In the genomic region with DNA sequence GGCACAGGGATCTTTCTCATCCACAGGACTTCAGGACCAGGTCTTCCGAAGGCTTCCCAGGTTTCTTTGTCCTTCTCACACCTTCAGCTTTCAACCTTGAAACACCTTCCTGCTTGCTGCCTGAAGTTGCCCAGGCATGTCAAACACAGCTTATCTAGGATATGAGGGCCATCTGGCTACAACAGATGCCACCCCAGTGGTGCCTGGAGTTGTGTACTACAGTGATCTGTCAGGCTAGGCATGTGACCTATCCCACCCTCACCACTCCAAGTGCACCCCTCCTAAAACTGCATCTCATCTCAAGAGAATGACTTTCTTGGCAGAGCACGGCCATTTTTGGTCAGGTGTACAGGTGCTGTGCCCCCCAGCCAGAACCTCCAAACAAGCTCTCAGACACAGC, we compare ENCODE assay signal across 13 mouse cellular contexts. TPM values are rescaled to one million over a fixed set of nuclear protein-coding genes. Genes with fewer than 3 reads are reported as not detected.
DNase-seq lines count a peak whose midpoint lies in the region; ATAC-seq and TF ChIP-seq lines count a peak whose summit lies in the region.
"Had no signal": no experiment of that assay in that cellular context is flagged by ENCODE, and none has a peak within 500 bp of the region (broad histone marks: within the 10 kb centered on the region; RNA-seq: fewer than 3 reads in every experiment).

No protein-coding gene starts in this region.

- TF ChIP-seq EP300 in stomach, postnatal 0 days (optimal IDR thresholded peaks at IDR 0.05) = no peak

- no peaks in the 10 kb centered on the region for H3K27me3 ChIP-seq in heart, embryonic 12.5 days (replicated peaks)
- no peaks in the 10 kb centered on the region for H3K27me3 ChIP-seq in stomach, embryonic 14.5 days (ENCODE audit: control insufficient read depth, insufficient read depth, low read length)
- no peaks in the 10 kb centered on the region for H3K27me3 ChIP-seq in stomach, postnatal 0 days (ENCODE audit: control insufficient read depth, insufficient read depth, low read length)
- no peaks in the 10 kb centered on the region for H3K27me3 ChIP-seq in liver, embryonic 11.5 days (replicated peaks; ENCODE audit: control insufficient read depth, insufficient read depth, low read length)
- no peaks in the 10 kb centered on the region for H3K27me3 ChIP-seq in stomach, embryonic 16.5 days (ENCODE audit: control insufficient read depth, insufficient read depth, low read length)
- H3K27me3 ChIP-seq: midbrain, embryonic 15.5 days had no signal

- no peak overlapping the region for H3K27ac ChIP-seq in heart, embryonic 12.5 days (ENCODE audit: poor library complexity, severe bottlenecking)
- H3K27ac ChIP-seq in stomach, embryonic 14.5 days (ENCODE audit: low read length) = no peak overlapping the region
- H3K27ac ChIP-seq in stomach, postnatal 0 days (replicated peaks) = no peak overlapping the region
- H3K27ac ChIP-seq in liver, embryonic 11.5 days (ENCODE audit: low read depth, low read length) = peak overlapping the region; percentile 33; the same call in 1 of the 2 replicates
- H3K27ac ChIP-seq in stomach, embryonic 16.5 days (ENCODE audit: low read length) = no peak overlapping the region
- H3K27ac ChIP-seq in gastrocnemius, adult 2 months = no peak overlapping the region
- H3K27ac ChIP-seq: midbrain, embryonic 15.5 days had no signal

- WGBS in heart, embryonic 12.5 days = 80% methylated on average over 2 of the region's 2 CpGs
- WGBS in stomach, embryonic 14.5 days = 84% methylated on average over 2 of the region's 2 CpGs
- WGBS in stomach, postnatal 0 days = 89% methylated on average over 2 of the region's 2 CpGs
- WGBS in liver, embryonic 11.5 days = 81% methylated on average over 2 of the region's 2 CpGs
- 92% methylated on average over 2 of the region's 2 CpGs for WGBS in stomach, embryonic 16.5 days

- H3K4me1 ChIP-seq in heart, embryonic 12.5 days (replicated peaks) = peaks cover 18% of the 10 kb centered on the region; the same call in 1 of the 2 replicates
- H3K4me1 ChIP-seq in stomach, embryonic 14.5 days (ENCODE audit: control insufficient read depth, insufficient read depth, low read length) = no peaks in the 10 kb centered on the region
- no peaks in the 10 kb centered on the region for H3K4me1 ChIP-seq in stomach, postnatal 0 days (replicated peaks; ENCODE audit: control insufficient read depth, insufficient read depth)
- H3K4me1 ChIP-seq in liver, embryonic 11.5 days (replicated peaks; ENCODE audit: control insufficient read depth, insufficient read depth, low read length) = peaks cover 34% of the 10 kb centered on the region
- no peaks in the 10 kb centered on the region for H3K4me1 ChIP-seq in stomach, embryonic 16.5 days (ENCODE audit: control insufficient read depth, insufficient read depth, low read length)
- H3K4me1 ChIP-seq: midbrain, embryonic 15.5 days had no signal

- ATAC-seq in heart, embryonic 12.5 days (ENCODE audit: insufficient number of reproducible peaks, low FRiP score) = peak; percentile 75
- ATAC-seq in stomach, embryonic 14.5 days (ENCODE audit: insufficient number of reproducible peaks, insufficient read depth, low FRiP score, low read depth) = peak; percentile 75; the same call in 1 of the 2 replicates
- ATAC-seq in stomach, postnatal 0 days (ENCODE audit: low FRiP score, low TSS enrichment) = no peak
- ATAC-seq in liver, embryonic 11.5 days (replicated peaks; ENCODE audit: low FRiP score) = peak; percentile 87
- ATAC-seq in stomach, embryonic 16.5 days (ENCODE audit: insufficient read depth, low FRiP score) = peak; percentile 70; the same call in 1 of the 2 replicates
- ATAC-seq: activated CD4-positive, CD25-positive, alpha-beta regulatory T cell, adult 4 months; midbrain, embryonic 15.5 days had no signal

- H3K9me3 ChIP-seq in heart, embryonic 12.5 days (replicated peaks) = no peaks in the 10 kb centered on the region
- no peaks in the 10 kb centered on the region for H3K9me3 ChIP-seq in stomach, embryonic 14.5 days (ENCODE audit: control insufficient read depth, low read depth, low read length)
- no peaks in the 10 kb centered on the region for H3K9me3 ChIP-seq in stomach, postnatal 0 days (ENCODE audit: control insufficient read depth, low read length)
- H3K9me3 ChIP-seq in liver, embryonic 11.5 days (ENCODE audit: control insufficient read depth, low read length) = no peaks in the 10 kb centered on the region
- H3K9me3 ChIP-seq in stomach, embryonic 16.5 days (replicated peaks; ENCODE audit: control insufficient read depth, low read length) = no peaks in the 10 kb centered on the region
- H3K9me3 ChIP-seq: midbrain, embryonic 15.5 days had no signal

- H3K4me2 ChIP-seq in heart, embryonic 12.5 days = no peak overlapping the region
- no peak overlapping the region for H3K4me2 ChIP-seq in stomach, embryonic 14.5 days (replicated peaks; ENCODE audit: low read depth, low read length)
- H3K4me2 ChIP-seq in stomach, postnatal 0 days (replicated peaks; ENCODE audit: low read depth) = no peak overlapping the region
- H3K4me2 ChIP-seq in liver, embryonic 11.5 days = no peak overlapping the region
- H3K4me2 ChIP-seq in stomach, embryonic 16.5 days (ENCODE audit: low read depth, low read length) = no peak overlapping the region
- H3K4me2 ChIP-seq: midbrain, embryonic 15.5 days had no signal

- intact Hi-C loops in gastrocnemius, adult 2 months (cut with DNase I) = no loop called here

- no peak overlapping the region for H3K4me3 ChIP-seq in heart, embryonic 12.5 days
- H3K4me3 ChIP-seq in stomach, embryonic 14.5 days (ENCODE audit: low read depth, low read length) = no peak overlapping the region
- no peak overlapping the region for H3K4me3 ChIP-seq in stomach, postnatal 0 days (ENCODE audit: low read depth, low read length)
- no peak overlapping the region for H3K4me3 ChIP-seq in liver, embryonic 11.5 days (ENCODE audit: low read depth, low read length)
- H3K4me3 ChIP-seq in stomach, embryonic 16.5 days (replicated peaks; ENCODE audit: low read length) = no peak overlapping the region
- no peak overlapping the region for H3K4me3 ChIP-seq in gastrocnemius, adult 2 months
- H3K4me3 ChIP-seq: midbrain, embryonic 15.5 days had no signal

- DNase-seq in heart, adult 8-10 months (ENCODE audit: low spot score) = no peak
- no peak for DNase-seq in stomach, postnatal 0 days (ENCODE audit: low spot score)
- no peak for DNase-seq in liver, embryonic 11.5 days (ENCODE audit: low spot score)
- no peak for DNase-seq in left cerebral cortex, adult 9 months (ENCODE audit: low spot score in 2 of 2)
- no peak for DNase-seq in gastrocnemius, adult 2 months
- DNase-seq: kidney, adult 18-20 months had no signal

- no peak overlapping the region for H3K9ac ChIP-seq in heart, embryonic 12.5 days
- no peak overlapping the region for H3K9ac ChIP-seq in stomach, embryonic 14.5 days (replicated peaks; ENCODE audit: low read depth, low read length)
- no peak overlapping the region for H3K9ac ChIP-seq in stomach, postnatal 0 days (ENCODE audit: low read length)
- peak overlapping the region; percentile 21; the same call in 1 of the 2 replicates for H3K9ac ChIP-seq in liver, embryonic 11.5 days (ENCODE audit: low read depth, low read length)
- H3K9ac ChIP-seq in stomach, embryonic 16.5 days (ENCODE audit: low read length) = no peak overlapping the region
- H3K9ac ChIP-seq: midbrain, embryonic 15.5 days had no signal

- peaks cover 93% of the 10 kb centered on the region for H3K36me3 ChIP-seq in heart, embryonic 12.5 days
- peaks cover 87% of the 10 kb centered on the region for H3K36me3 ChIP-seq in stomach, embryonic 14.5 days (ENCODE audit: control insufficient read depth, insufficient read depth, low read length)
- peaks cover 52% of the 10 kb centered on the region for H3K36me3 ChIP-seq in stomach, postnatal 0 days (ENCODE audit: control insufficient read depth, insufficient read depth, low read length)
- peaks cover 43% of the 10 kb centered on the region for H3K36me3 ChIP-seq in liver, embryonic 11.5 days (ENCODE audit: control insufficient read depth, insufficient read depth, low read length)
- peaks cover 33% of the 10 kb centered on the region for H3K36me3 ChIP-seq in stomach, embryonic 16.5 days (ENCODE audit: control insufficient read depth, insufficient read depth, low read length)

- TF ChIP-seq CTCF in stomach, postnatal 0 days (IDR thresholded peaks at IDR 0.05; ENCODE audit: low read depth) = no peak
- TF ChIP-seq CTCF in gastrocnemius, adult 2 months (IDR thresholded peaks at IDR 0.05) = no peak

RNA-seq across cellular contexts. Expression of a gene that starts 8.2 kb away (rescaled TPM):
- polyA plus RNA-seq in heart, embryonic 12.5 days (2016; fragmentation: Nextera tagmentation; extraction: Ambion mirVana) = 455 and 459 TPM in 2 replicates
- total RNA-seq in heart, adult 8-10 months (2022) = 1 to 10 TPM in 2 of 4 experiments, under 1 TPM in 2; 0.47 to 2.7 (median 1.4) TPM
- polyA plus RNA-seq in stomach, embryonic 14.5 days (2014; fragmentation: Nextera tagmentation; extraction: Ambion mirVana) = 396 and 433 TPM in 2 replicates
- polyA plus RNA-seq in stomach, postnatal 0 days (2015; fragmentation: Nextera tagmentation; extraction: Ambion mirVana) = 74.1 and 104 TPM in 2 replicates
- 482 and 522 TPM in 2 replicates for polyA plus RNA-seq in liver, embryonic 11.5 days (2014; fragmentation: Nextera tagmentation; extraction: Ambion mirVana)
- 332 and 335 TPM in 2 replicates for polyA plus RNA-seq in stomach, embryonic 16.5 days (2015; fragmentation: Nextera tagmentation; extraction: Ambion mirVana)
- under 1 TPM; 0.20 to 0.33 TPM for total RNA-seq in gastrocnemius, adult 2 months (2021)

RNA-seq across cellular contexts. Expression of a gene that starts 15.7 kb away (rescaled TPM):
- 62.9 and 71.0 TPM in 2 replicates for polyA plus RNA-seq in heart, embryonic 12.5 days (2016; fragmentation: Nextera tagmentation; extraction: Ambion mirVana)
- total RNA-seq in heart, adult 8-10 months (2022) = 10 to 100 TPM; 20.4 to 28.2 (median 26.9) TPM
- 64.0 and 69.8 TPM in 2 replicates for polyA plus RNA-seq in stomach, embryonic 14.5 days (2014; fragmentation: Nextera tagmentation; extraction: Ambion mirVana)
- 38.0 and 39.1 TPM in 2 replicates for polyA plus RNA-seq in stomach, postnatal 0 days (2015; fragmentation: Nextera tagmentation; extraction: Ambion mirVana)
- 50.3 and 50.5 TPM in 2 replicates for polyA plus RNA-seq in liver, embryonic 11.5 days (2014; fragmentation: Nextera tagmentation; extraction: Ambion mirVana)
- polyA plus RNA-seq in stomach, embryonic 16.5 days (2015; fragmentation: Nextera tagmentation; extraction: Ambion mirVana) = 58.0 and 58.3 TPM in 2 replicates
- 10 to 100 TPM; 18.5 to 19.4 TPM for total RNA-seq in gastrocnemius, adult 2 months (2021)

RNA-seq across cellular contexts. Expression of a gene that starts 15.8 kb away (rescaled TPM):
- polyA plus RNA-seq in heart, embryonic 12.5 days (2016; fragmentation: Nextera tagmentation; extraction: Ambion mirVana) = 0.32 and 0.71 TPM in 2 replicates
- total RNA-seq in heart, adult 8-10 months (2022) = under 1 TPM in 2 of 4 experiments, not detected in 2; 0.30 to 0.83 TPM
- 0.78 and 0.95 TPM in 2 replicates for polyA plus RNA-seq in stomach, embryonic 14.5 days (2014; fragmentation: Nextera tagmentation; extraction: Ambion mirVana)
- 1.4 TPM in 2 replicates for polyA plus RNA-seq in stomach, postnatal 0 days (2015; fragmentation: Nextera tagmentation; extraction: Ambion mirVana)
- polyA plus RNA-seq in liver, embryonic 11.5 days (2014; fragmentation: Nextera tagmentation; extraction: Ambion mirVana) = 0.18 and 0.38 TPM in 2 replicates
- polyA plus RNA-seq in stomach, embryonic 16.5 days (2015; fragmentation: Nextera tagmentation; extraction: Ambion mirVana) = 1.3 and 1.9 TPM in 2 replicates
- total RNA-seq in gastrocnemius, adult 2 months (2021) = not detected
- polyA plus RNA-seq: activated CD4-positive, CD25-positive, alpha-beta regulatory T cell, adult 4 months had no signal

RNA-seq across cellular contexts. Expression of a gene that starts 18.3 kb away (rescaled TPM):
- 0.36 and 1.6 TPM in 2 replicates for polyA plus RNA-seq in heart, embryonic 12.5 days (2016; fragmentation: Nextera tagmentation; extraction: Ambion mirVana)
- total RNA-seq in heart, adult 8-10 months (2022) = 1 to 10 TPM; 2.9 to 7.2 (median 3.1) TPM
- polyA plus RNA-seq in stomach, embryonic 14.5 days (2014; fragmentation: Nextera tagmentation; extraction: Ambion mirVana) = 1.1 and 2.1 TPM in 2 replicates
- 7.0 and 8.5 TPM in 2 replicates for polyA plus RNA-seq in stomach, postnatal 0 days (2015; fragmentation: Nextera tagmentation; extraction: Ambion mirVana)
- 0.47 and 1.1 TPM in 2 replicates for polyA plus RNA-seq in liver, embryonic 11.5 days (2014; fragmentation: Nextera tagmentation; extraction: Ambion mirVana)
- 15.7 and 377 TPM in 2 replicates for polyA plus RNA-seq in stomach, embryonic 16.5 days (2015; fragmentation: Nextera tagmentation; extraction: Ambion mirVana)
- over 10,000 TPM; 14,820 to 17,621 TPM for total RNA-seq in gastrocnemius, adult 2 months (2021)
- total RNA-seq: layer of hippocampus, postnatal 14 days had no signal
- polyA plus RNA-seq: activated CD4-positive, CD25-positive, alpha-beta regulatory T cell, adult 4 months; liver, adult 2 months; midbrain, embryonic 15.5 days had no signal

RNA-seq across cellular contexts. Expression of a gene that starts 24.1 kb away (rescaled TPM):
- polyA plus RNA-seq in heart, embryonic 12.5 days (2016; fragmentation: Nextera tagmentation; extraction: Ambion mirVana) = 30.8 and 31.7 TPM in 2 replicates
- total RNA-seq in heart, adult 8-10 months (2022) = 10 to 100 TPM; 23.1 to 24.9 (median 23.5) TPM
- polyA plus RNA-seq in stomach, embryonic 14.5 days (2014; fragmentation: Nextera tagmentation; extraction: Ambion mirVana) = 24.4 and 29.5 TPM in 2 replicates
- 13.9 and 14.9 TPM in 2 replicates for polyA plus RNA-seq in stomach, postnatal 0 days (2015; fragmentation: Nextera tagmentation; extraction: Ambion mirVana)
- polyA plus RNA-seq in liver, embryonic 11.5 days (2014; fragmentation: Nextera tagmentation; extraction: Ambion mirVana) = 8.3 and 8.4 TPM in 2 replicates
- 26.3 and 26.5 TPM in 2 replicates for polyA plus RNA-seq in stomach, embryonic 16.5 days (2015; fragmentation: Nextera tagmentation; extraction: Ambion mirVana)
- total RNA-seq in gastrocnemius, adult 2 months (2021) = 10 to 100 TPM; 20.6 to 25.6 TPM
